Mouse (Mus musculus): ENCODE measurements around the gene Wrap53. TPM values are rescaled to one million over a fixed set of nuclear protein-coding genes. Genes with fewer than 3 reads are reported as not detected.

The Wrap53 gene
- total and polyA plus RNA-seq, 3 experiments: 18.5 to 24.5 TPM; not detected in 1

GRCm38 (mm10) chr11:69546423-69547053 is 33.5 kb downstream of the Wrap53 start (continued):
- no peak for TF ChIP-seq GABPA (IDR thresholded peaks at IDR 0.05; ENCODE audit: low read depth, low read length)
- 0 out of 2 replicates have a peak, but pooled peaks have one; percentile 19 for TF ChIP-seq ZNF384 (IDR thresholded peaks at IDR 0.05; ENCODE audit: low read depth, low read length)
- TF ChIP-seq RAD21 (IDR thresholded peaks at IDR 0.05; ENCODE audit: low read depth, low read length): peak; percentile 58
- peak; percentile 81 for TF ChIP-seq SMC3 (IDR thresholded peaks at IDR 0.05; ENCODE audit: low read depth, low read length)
- no peak for TF ChIP-seq NELFE (IDR thresholded peaks at IDR 0.05; ENCODE audit: low read depth, low read length)
- TF ChIP-seq RCOR1 (IDR thresholded peaks at IDR 0.05; ENCODE audit: low read depth, low read length): no peak
- no peak for TF ChIP-seq KAT2A (conservative IDR thresholded peaks at IDR 0.05; ENCODE audit: low read depth, low read length)
- no peak for TF ChIP-seq POLR2AphosphoS5 (IDR thresholded peaks at IDR 0.05; ENCODE audit: borderline replicate concordance, low read depth, low read length)
- TF ChIP-seq TCF12 (IDR thresholded peaks at IDR 0.05; ENCODE audit: low read depth, low read length): no peak; the same call in 1 of the 2 replicates
- no peak for TF ChIP-seq MAX (IDR thresholded peaks at IDR 0.05; ENCODE audit: low read length)
- TF ChIP-seq CTCF (IDR thresholded peaks at IDR 0.05 in 2 of 3, conservative IDR thresholded peaks at IDR 0.05 in 1 of 3; ENCODE audit: control insufficient read depth in 1 of 3, insufficient read depth in 1 of 3, low read depth in 2 of 3, low read length in 3 of 3, poor library complexity in 1 of 3, severe bottlenecking in 1 of 3): peak; percentile 50 to 93 (median 78); a peak in 5 of 6 replicates
- no peak for TF ChIP-seq ETS1 (IDR thresholded peaks at IDR 0.05; ENCODE audit: low read depth, low read length)
- TF ChIP-seq MAFK (IDR thresholded peaks at IDR 0.05; ENCODE audit: borderline replicate concordance, low read depth, low read length): no peak
- no peak for TF ChIP-seq CHD1 (IDR thresholded peaks at IDR 0.05; ENCODE audit: low read depth, low read length)
- TF ChIP-seq ZMIZ1 (IDR thresholded peaks at IDR 0.05; ENCODE audit: low read depth, low read length): no peak
- TF ChIP-seq ELF1 (IDR thresholded peaks at IDR 0.05; ENCODE audit: low read depth, low read length): no peak
- TF ChIP-seq CHD2 (IDR thresholded peaks at IDR 0.05; ENCODE audit: low read length): no peak
- TF ChIP-seq BHLHE40 (IDR thresholded peaks at IDR 0.05; ENCODE audit: borderline replicate concordance, low read depth, low read length): no peak
- no peak for TF ChIP-seq ZKSCAN1 (IDR thresholded peaks at IDR 0.05; ENCODE audit: low read depth, low read length)
- no peak for TF ChIP-seq TBP (IDR thresholded peaks at IDR 0.05; ENCODE audit: low read depth, low read length)
- no peak for TF ChIP-seq POLR2A (IDR thresholded peaks at IDR 0.05; ENCODE audit: control insufficient read depth in 1 of 2, insufficient read depth in 1 of 2, low read depth in 1 of 2, low read length in 2 of 2, poor library complexity in 1 of 2)

GRCm38 (mm10) chr11:69545957-69546356 is 34.1 kb downstream of the Wrap53 start:
- no peak overlapping the region for H3K27ac ChIP-seq (ENCODE audit: control insufficient read depth, low read depth, low read length)
- H3K4me1 ChIP-seq (ENCODE audit: control insufficient read depth in 1 of 2, insufficient read depth in 2 of 2, low read length in 2 of 2): no peaks in the 10 kb centered on the region
- H3K9me3 ChIP-seq (replicated peaks; ENCODE audit: insufficient read depth, low read length): no peaks in the 10 kb centered on the region
- TF ChIP-seq E2F4 (IDR thresholded peaks at IDR 0.05; ENCODE audit: borderline replicate concordance, low read depth, low read length) (no peak), RAD21 (IDR thresholded peaks at IDR 0.05; ENCODE audit: low read depth, low read length) (no peak), EP300 (IDR thresholded peaks at IDR 0.05; ENCODE audit: low read depth in 1 of 2, low read length in 2 of 2) (no peak), SMC3 (IDR thresholded peaks at IDR 0.05; ENCODE audit: low read depth, low read length) (no peak), POLR2AphosphoS2 (IDR thresholded peaks at IDR 0.05; ENCODE audit: low read length) (no peak), JUND (IDR thresholded peaks at IDR 0.05; ENCODE audit: low read depth, low read length) (no peak), TAL1 (IDR thresholded peaks at IDR 0.05; ENCODE audit: low read length) (no peak), SIN3A (IDR thresholded peaks at IDR 0.05; ENCODE audit: low read length) (no peak), MAX (IDR thresholded peaks at IDR 0.05; ENCODE audit: low read length) (no peak), MXI1 (IDR thresholded peaks at IDR 0.05; ENCODE audit: low read depth, low read length) (no peak), CHD1 (IDR thresholded peaks at IDR 0.05; ENCODE audit: low read depth, low read length) (no peak), ZKSCAN1 (IDR thresholded peaks at IDR 0.05; ENCODE audit: low read depth, low read length) (no peak), MYB (IDR thresholded peaks at IDR 0.05; ENCODE audit: low read depth, low read length) (no peak), ELF1 (IDR thresholded peaks at IDR 0.05; ENCODE audit: low read depth, low read length) (no peak), ZC3H11A (IDR thresholded peaks at IDR 0.05; ENCODE audit: low read depth, low read length) (no peak), ZNF384 (IDR thresholded peaks at IDR 0.05; ENCODE audit: low read depth, low read length) (no peak), KAT2A (conservative IDR thresholded peaks at IDR 0.05; ENCODE audit: low read depth, low read length) (no peak), ZMIZ1 (IDR thresholded peaks at IDR 0.05; ENCODE audit: low read depth, low read length) (no peak)
- no peaks in the 10 kb centered on the region for H3K79me2 ChIP-seq (ENCODE audit: control insufficient read depth, insufficient read depth, low read length, poor library complexity)
- no peak overlapping the region for H3K4me3 ChIP-seq (ENCODE audit: control insufficient read depth in 1 of 2, insufficient read depth in 1 of 2, low read depth in 2 of 2, low read length in 2 of 2)
- no peaks in the 10 kb centered on the region for H3K36me3 ChIP-seq (ENCODE audit: control insufficient read depth in 1 of 2, insufficient read depth in 2 of 2, low read length in 2 of 2)
- DNase-seq (ENCODE audit: low read depth, low spot score): peak; percentile 27
- H3K27me3 ChIP-seq (ENCODE audit: control insufficient read depth in 1 of 2, insufficient read depth in 2 of 2, low read length in 2 of 2): peaks cover 16% of the 10 kb centered on the region in 2 experiments
- no peak overlapping the region for H3K9ac ChIP-seq (ENCODE audit: control insufficient read depth, low read depth, low read length, poor library complexity, severe bottlenecking)

All from MEL (cell line).